Comparison of ENCODE assay signal across 9 mouse cellular contexts in genomic region chr19:27450458-27450857, GRCm38 (mm10). TPM values are rescaled to one million over a fixed set of nuclear protein-coding genes. Genes with fewer than 3 reads are reported as not detected.
DNase-seq lines count a peak whose midpoint lies in the region; ATAC-seq and TF ChIP-seq lines count a peak whose summit lies in the region.
"Had no signal": no experiment of that assay in that cellular context is flagged by ENCODE, and none has a peak within 500 bp of the region (broad histone marks: within the 10 kb centered on the region; RNA-seq: fewer than 3 reads in every experiment).

No protein-coding gene starts in this region.

- H3K27me3 ChIP-seq in embryonic facial prominence, embryonic 14.5 days (replicated peaks; ENCODE audit: control insufficient read depth, insufficient read depth, low read length): no peaks in the 10 kb centered on the region
- H3K27me3 ChIP-seq in hindbrain, embryonic 14.5 days (ENCODE audit: control insufficient read depth, insufficient read depth, low read length): no peaks in the 10 kb centered on the region
- H3K27me3 ChIP-seq in midbrain, postnatal 0 days (ENCODE audit: insufficient read depth, low read length): no peaks in the 10 kb centered on the region
- H3K27me3 ChIP-seq in stomach, postnatal 0 days (ENCODE audit: control insufficient read depth, insufficient read depth, low read length): no peaks in the 10 kb centered on the region
- H3K27me3 ChIP-seq: limb, embryonic 15.5 days had no signal

- no peak for TF ChIP-seq EP300 in stomach, postnatal 0 days (optimal IDR thresholded peaks at IDR 0.05)

- H3K4me2 ChIP-seq in embryonic facial prominence, embryonic 14.5 days (ENCODE audit: low read depth, low read length): no peak overlapping the region
- H3K4me2 ChIP-seq in hindbrain, embryonic 14.5 days (replicated peaks): no peak overlapping the region
- no peak overlapping the region for H3K4me2 ChIP-seq in midbrain, postnatal 0 days (ENCODE audit: low read depth, low read length, poor library complexity, severe bottlenecking)
- no peak overlapping the region for H3K4me2 ChIP-seq in stomach, postnatal 0 days (replicated peaks; ENCODE audit: low read depth)
- H3K4me2 ChIP-seq: limb, embryonic 15.5 days had no signal

- intact Hi-C loops in gastrocnemius, adult 2 months (cut with DNase I): no loop called here
- intact Hi-C loops in left cerebral cortex, postnatal 36 days (cut with DNase I): loop anchor here (2.0 kb wide), 1 partner anchor 560 kb away; the partner anchor contains the start of gene Rfx3

- DNase-seq in gastrocnemius, adult 2 months: peak; percentile 64
- DNase-seq in gastrocnemius, postnatal 25 days: no peak
- peak; percentile 12 for DNase-seq in adrenal gland, adult 8-10 months
- DNase-seq in embryonic facial prominence, embryonic 14.5 days (ENCODE audit: low spot score): peak; percentile 80
- peak; percentile 93 for DNase-seq in hindbrain, embryonic 14.5 days (ENCODE audit: low spot score)
- DNase-seq in left cerebral cortex, postnatal 36 days (ENCODE audit: low spot score in 2 of 2): peak; percentile 56 to 65
- DNase-seq in midbrain, postnatal 0 days (ENCODE audit: low spot score): peak; percentile 90
- peak; percentile 75 for DNase-seq in stomach, postnatal 0 days (ENCODE audit: low spot score)

- no peak; the same call in 1 of the 2 replicates for ATAC-seq in embryonic facial prominence, embryonic 14.5 days (ENCODE audit: low read depth)
- peak; percentile 62; the same call in 1 of the 2 replicates for ATAC-seq in hindbrain, embryonic 14.5 days (ENCODE audit: low FRiP score)
- ATAC-seq in midbrain, postnatal 0 days (ENCODE audit: low FRiP score): peak; percentile 41; the same call in 1 of the 2 replicates
- ATAC-seq in stomach, postnatal 0 days (ENCODE audit: low FRiP score, low TSS enrichment): no peak

- H3K4me3 ChIP-seq in gastrocnemius, adult 2 months: no peak overlapping the region
- H3K4me3 ChIP-seq in embryonic facial prominence, embryonic 14.5 days (ENCODE audit: low read depth, low read length): no peak overlapping the region
- H3K4me3 ChIP-seq in hindbrain, embryonic 14.5 days (replicated peaks; ENCODE audit: low read length): no peak overlapping the region
- no peak overlapping the region for H3K4me3 ChIP-seq in midbrain, postnatal 0 days (ENCODE audit: low read depth, low read length)
- H3K4me3 ChIP-seq in stomach, postnatal 0 days (ENCODE audit: low read depth, low read length): no peak overlapping the region
- H3K4me3 ChIP-seq: limb, embryonic 15.5 days had no signal

- no peaks in the 10 kb centered on the region for H3K36me3 ChIP-seq in embryonic facial prominence, embryonic 14.5 days (ENCODE audit: control insufficient read depth, insufficient read depth, low read length)
- H3K36me3 ChIP-seq in hindbrain, embryonic 14.5 days (replicated peaks; ENCODE audit: control insufficient read depth, insufficient read depth): no peaks in the 10 kb centered on the region
- no peaks in the 10 kb centered on the region for H3K36me3 ChIP-seq in midbrain, postnatal 0 days (ENCODE audit: insufficient read depth, low read length)
- no peaks in the 10 kb centered on the region for H3K36me3 ChIP-seq in stomach, postnatal 0 days (ENCODE audit: control insufficient read depth, insufficient read depth, low read length)
- H3K36me3 ChIP-seq: limb, embryonic 15.5 days had no signal

- H3K4me1 ChIP-seq in embryonic facial prominence, embryonic 14.5 days (ENCODE audit: control insufficient read depth, insufficient read depth, low read length): no peaks in the 10 kb centered on the region
- 0 out of 2 replicates have a peak, but pooled peaks cover 3% of the 10 kb centered on the region for H3K4me1 ChIP-seq in hindbrain, embryonic 14.5 days (replicated peaks; ENCODE audit: control insufficient read depth, insufficient read depth, low read length)
- no peaks in the 10 kb centered on the region for H3K4me1 ChIP-seq in midbrain, postnatal 0 days (ENCODE audit: insufficient read depth, low read length)
- no peaks in the 10 kb centered on the region for H3K4me1 ChIP-seq in stomach, postnatal 0 days (replicated peaks; ENCODE audit: control insufficient read depth, insufficient read depth)
- H3K4me1 ChIP-seq: limb, embryonic 15.5 days had no signal

- no peak overlapping the region for H3K27ac ChIP-seq in gastrocnemius, adult 2 months
- no peak overlapping the region for H3K27ac ChIP-seq in embryonic facial prominence, embryonic 14.5 days (replicated peaks; ENCODE audit: low read depth, low read length)
- H3K27ac ChIP-seq in hindbrain, embryonic 14.5 days: no peak overlapping the region
- no peak overlapping the region for H3K27ac ChIP-seq in midbrain, postnatal 0 days (ENCODE audit: low read depth, low read length)
- H3K27ac ChIP-seq in stomach, postnatal 0 days (replicated peaks): no peak overlapping the region
- H3K27ac ChIP-seq: limb, embryonic 15.5 days had no signal

- H3K9ac ChIP-seq in embryonic facial prominence, embryonic 14.5 days (ENCODE audit: low read depth, low read length): no peak overlapping the region
- H3K9ac ChIP-seq in hindbrain, embryonic 14.5 days: no peak overlapping the region
- no peak overlapping the region for H3K9ac ChIP-seq in midbrain, postnatal 0 days (replicated peaks; ENCODE audit: low read length, poor library complexity, severe bottlenecking)
- H3K9ac ChIP-seq in stomach, postnatal 0 days (ENCODE audit: low read length): no peak overlapping the region
- H3K9ac ChIP-seq: limb, embryonic 15.5 days had no signal

- 32% methylated on average over 4 of the region's 4 CpGs for WGBS in embryonic facial prominence, embryonic 14.5 days
- WGBS in hindbrain, embryonic 14.5 days: 37% methylated on average over 4 of the region's 4 CpGs
- 25% methylated on average over 4 of the region's 4 CpGs for WGBS in midbrain, postnatal 0 days
- 22% methylated on average over 4 of the region's 4 CpGs for WGBS in stomach, postnatal 0 days

- TF ChIP-seq CTCF in gastrocnemius, adult 2 months (IDR thresholded peaks at IDR 0.05): peak; percentile 66
- peak; percentile 98 for TF ChIP-seq CTCF in midbrain, postnatal 0 days (IDR thresholded peaks at IDR 0.05)
- TF ChIP-seq CTCF in stomach, postnatal 0 days (IDR thresholded peaks at IDR 0.05; ENCODE audit: low read depth): peak; percentile 93

- H3K9me3 ChIP-seq in embryonic facial prominence, embryonic 14.5 days (ENCODE audit: control insufficient read depth, low read length): no peaks in the 10 kb centered on the region
- H3K9me3 ChIP-seq in hindbrain, embryonic 14.5 days (ENCODE audit: control insufficient read depth, low read length): 0 out of 2 replicates have a peak, but pooled peaks cover 3% of the 10 kb centered on the region
- H3K9me3 ChIP-seq in midbrain, postnatal 0 days (ENCODE audit: low read length): no peaks in the 10 kb centered on the region
- no peaks in the 10 kb centered on the region for H3K9me3 ChIP-seq in stomach, postnatal 0 days (ENCODE audit: control insufficient read depth, low read length)
- H3K9me3 ChIP-seq: limb, embryonic 15.5 days had no signal

RNA-seq across cellular contexts. Expression of gene Pum3, which starts 20.8 kb away (rescaled TPM):
- 10 to 100 TPM; 18.4 to 29.5 TPM for total RNA-seq in gastrocnemius, adult 2 months (2021)
- total RNA-seq in gastrocnemius, postnatal 25 days (2021): 10 to 100 TPM; 20.6 to 25.1 TPM
- total RNA-seq in adrenal gland, adult 8-10 months (2022): 100 to 1,000 TPM in 2 of 4 experiments, 10 to 100 TPM in 2; 88.4 to 137 (median 107) TPM
- 63.9 and 72.4 TPM in 2 replicates for polyA plus RNA-seq in embryonic facial prominence, embryonic 14.5 days (2014; fragmentation: Nextera tagmentation; extraction: Ambion mirVana)
- 58.8 and 59.3 TPM in 2 replicates for polyA plus RNA-seq in hindbrain, embryonic 14.5 days (2014; fragmentation: Nextera tagmentation; extraction: Ambion mirVana)
- 10 to 100 TPM; 52.7 to 54.9 TPM for total RNA-seq in left cerebral cortex, postnatal 36 days (2021)
- 19.8 and 24.8 TPM in 2 replicates for total RNA-seq in midbrain, postnatal 0 days (2014; rRNA removed)
- polyA plus RNA-seq in midbrain, postnatal 0 days (2015; fragmentation: Nextera tagmentation; extraction: Ambion mirVana): 44.1 and 56.9 TPM in 2 replicates
- 45.5 and 45.6 TPM in 2 replicates for polyA plus RNA-seq in stomach, postnatal 0 days (2015; fragmentation: Nextera tagmentation; extraction: Ambion mirVana)

Comparison
In these comparisons a context has a peak if more than half of its experiments do, and no peak if none do; other contexts are left out.
1. ATAC-seq: peak in hindbrain, embryonic 14.5 days (single experiment) and midbrain, postnatal 0 days (single experiment); none in embryonic facial prominence, embryonic 14.5 days (single experiment) and stomach, postnatal 0 days (single experiment).
2. Peak in every context shown above with its lines, with median percentiles within 50 percentile points of each other: CTCF ChIP-seq.